Comparison of ENCODE assay signal across 1 mouse cellular context in genomic region chr5:21687042-21687441, GRCm38 (mm10).
TF ChIP-seq lines count a peak whose summit lies in the region.

No protein-coding gene starts in this region.

TF ChIP-seq in CH12.LX, 34 proteins besides CTCF, POLR2A, EP300 and RAD21:
- TF ChIP-seq CHD2 (IDR thresholded peaks at IDR 0.05; ENCODE audit: low read length) (no peak), MYC (IDR thresholded peaks at IDR 0.05; ENCODE audit: low read depth, low read length) (no peak), SMC3 (IDR thresholded peaks at IDR 0.05; ENCODE audit: low read depth, low read length) (no peak), CHD1 (IDR thresholded peaks at IDR 0.05; ENCODE audit: low read depth, low read length) (no peak), E2F4 (IDR thresholded peaks at IDR 0.05; ENCODE audit: insufficient replicate concordance, low read depth, low read length) (no peak), MXI1 (IDR thresholded peaks at IDR 0.05; ENCODE audit: low read depth, low read length) (no peak), HCFC1 (IDR thresholded peaks at IDR 0.05; ENCODE audit: low read depth, low read length) (no peak), RCOR1 (conservative IDR thresholded peaks at IDR 0.05; ENCODE audit: low read depth, low read length) (no peak), BHLHE40 (IDR thresholded peaks at IDR 0.05; ENCODE audit: low read depth, low read length) (no peak), MEF2A (IDR thresholded peaks at IDR 0.05; ENCODE audit: borderline replicate concordance, low read depth, low read length) (no peak), SIN3A (IDR thresholded peaks at IDR 0.05; ENCODE audit: low read length) (no peak), ELF1 (IDR thresholded peaks at IDR 0.05; ENCODE audit: low read depth, low read length) (no peak), ZMIZ1 (IDR thresholded peaks at IDR 0.05; ENCODE audit: low read depth, low read length) (no peak), ZNF384 (IDR thresholded peaks at IDR 0.05; ENCODE audit: low read depth, low read length) (no peak), NRF1 (IDR thresholded peaks at IDR 0.05; ENCODE audit: low read depth, low read length) (no peak), NELFE (IDR thresholded peaks at IDR 0.05; ENCODE audit: low read depth, low read length) (no peak), USF1 (IDR thresholded peaks at IDR 0.05; ENCODE audit: low read depth, low read length) (no peak), TCF12 (IDR thresholded peaks at IDR 0.05; ENCODE audit: low read depth, low read length) (no peak), TBP (conservative IDR thresholded peaks at IDR 0.05; ENCODE audit: low read depth, low read length) (no peak)
